ENCODE assay signal across 9 mouse cellular contexts in the genomic region with DNA sequence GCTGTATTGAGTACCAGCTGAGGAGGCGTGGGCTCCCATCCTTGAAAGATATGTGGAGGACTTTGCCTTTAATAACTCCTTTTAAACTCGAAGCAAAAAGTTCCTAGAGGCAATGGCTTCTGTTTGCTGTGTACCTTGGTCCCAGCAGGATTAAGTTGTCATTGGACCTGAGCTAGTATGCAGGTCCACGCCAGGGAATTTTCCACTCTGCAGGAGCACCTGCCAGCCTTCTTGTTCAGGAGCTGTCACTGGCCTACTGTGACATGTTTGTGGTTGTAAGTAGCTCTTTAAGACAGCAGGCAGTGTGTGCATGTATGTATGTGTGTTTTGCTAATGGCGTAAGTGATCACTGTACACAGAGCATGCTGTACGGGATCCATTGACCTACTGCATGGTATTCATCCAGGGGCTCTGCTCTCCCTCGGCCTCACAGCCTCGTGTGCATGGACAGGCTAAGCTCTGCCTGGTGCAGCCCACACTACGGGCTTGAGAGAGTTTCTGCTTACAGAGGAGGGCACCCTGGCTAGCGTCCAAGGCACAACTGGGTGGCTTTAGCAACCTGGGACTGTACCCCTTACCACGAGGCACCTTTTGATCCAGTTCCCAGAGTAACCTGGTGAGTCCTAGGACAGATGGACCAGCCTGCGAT.
DNase-seq lines count a peak whose midpoint lies in the region; ATAC-seq and TF ChIP-seq lines count a peak whose summit lies in the region.
"Had no signal": no experiment of that assay in that cellular context is flagged by ENCODE, and none has a peak within 500 bp of the region (broad histone marks: within the 10 kb centered on the region; RNA-seq: fewer than 3 reads in every experiment).

No protein-coding gene starts in this region.

- TF ChIP-seq CTCF in liver, adult 2 months (IDR thresholded peaks at IDR 0.05; ENCODE audit: low read depth, low read length): no peak

- WGBS in liver, adult 2 months: 45% methylated on average over 11 of the region's 11 CpGs
- WGBS in forebrain, embryonic 13.5 days: 56% methylated on average over 11 of the region's 11 CpGs
- 57% methylated on average over 11 of the region's 11 CpGs for WGBS in midbrain, embryonic 16.5 days

- H3K4me2 ChIP-seq in forebrain, embryonic 13.5 days: no peak overlapping the region
- H3K4me2 ChIP-seq in midbrain, embryonic 16.5 days (ENCODE audit: low read length): no peak overlapping the region

- H3K4me3 ChIP-seq in liver, adult 2 months (ENCODE audit: insufficient read depth, low read depth, low read length): no peak overlapping the region
- H3K4me3 ChIP-seq in forebrain, embryonic 13.5 days: no peak overlapping the region
- H3K4me3 ChIP-seq in midbrain, embryonic 16.5 days (ENCODE audit: low read depth, low read length): no peak overlapping the region

- H3K4me1 ChIP-seq in liver, adult 2 months (ENCODE audit: control insufficient read depth, insufficient read depth, low read length): peaks cover 51% of the 10 kb centered on the region
- peaks cover 64% of the 10 kb centered on the region for H3K4me1 ChIP-seq in forebrain, embryonic 13.5 days
- H3K4me1 ChIP-seq in midbrain, embryonic 16.5 days (ENCODE audit: control insufficient read depth, insufficient read depth, low read length): peaks cover 26% of the 10 kb centered on the region

- DNase-seq in cerebellum, postnatal 4 days (ENCODE audit: low spot score in 2 of 2): no peak
- peak; percentile 69 for DNase-seq in liver, adult 2 months (ENCODE audit: extremely low read depth, low read depth, low spot score)
- no peak for DNase-seq in liver
- DNase-seq in ovary, postnatal 10 days (ENCODE audit: low spot score): no peak
- no peak for DNase-seq in right cerebral cortex, postnatal 4 days

- peaks cover 38% of the 10 kb centered on the region; the same call in 1 of the 2 replicates for H3K79me2 ChIP-seq in liver, adult 2 months (ENCODE audit: control insufficient read depth, insufficient read depth, low read length)

- H3K36me3 ChIP-seq in liver, adult 2 months (ENCODE audit: control insufficient read depth, insufficient read depth, low read length): no peaks in the 10 kb centered on the region
- no peaks in the 10 kb centered on the region for H3K36me3 ChIP-seq in forebrain, embryonic 13.5 days (ENCODE audit: poor library complexity, severe bottlenecking)
- no peaks in the 10 kb centered on the region for H3K36me3 ChIP-seq in midbrain, embryonic 16.5 days (ENCODE audit: control insufficient read depth, insufficient read depth, low read length)

- no peaks in the 10 kb centered on the region for H3K9me3 ChIP-seq in forebrain, embryonic 13.5 days (replicated peaks)
- no peaks in the 10 kb centered on the region for H3K9me3 ChIP-seq in midbrain, embryonic 16.5 days (replicated peaks; ENCODE audit: control insufficient read depth, low read length, poor library complexity, severe bottlenecking)

- ATAC-seq in cerebellum, adult (ENCODE audit: insufficient number of reproducible peaks, low FRiP score, low TSS enrichment): peak; percentile 53; the same call in 1 of the 2 replicates
- ATAC-seq in forebrain, embryonic 13.5 days: 0 out of 2 replicates have a peak, but pooled peaks have one; percentile 39
- ATAC-seq in midbrain, embryonic 16.5 days: no peak
- ATAC-seq: inflammation-experienced regulatory T-cells, adult 6 months had no signal

- no peak overlapping the region for H3K9ac ChIP-seq in liver, adult 2 months (ENCODE audit: low read depth, low read length)
- peak overlapping the region; percentile 1; the same call in 1 of the 2 replicates for H3K9ac ChIP-seq in forebrain, embryonic 13.5 days
- no peak overlapping the region for H3K9ac ChIP-seq in midbrain, embryonic 16.5 days (ENCODE audit: low read depth, low read length)

- no peaks in the 10 kb centered on the region for H3K27me3 ChIP-seq in liver, adult 2 months (ENCODE audit: control insufficient read depth, insufficient read depth, low read length)
- no peaks in the 10 kb centered on the region for H3K27me3 ChIP-seq in forebrain, embryonic 13.5 days
- no peaks in the 10 kb centered on the region for H3K27me3 ChIP-seq in midbrain, embryonic 16.5 days (ENCODE audit: control insufficient read depth, insufficient read depth, low read depth, low read length)

- no peak overlapping the region for H3K27ac ChIP-seq in liver, adult 2 months (replicated peaks; ENCODE audit: insufficient read depth, low read depth, low read length)
- peak overlapping the region; percentile 63; the same call in 1 of the 2 replicates for H3K27ac ChIP-seq in forebrain, embryonic 13.5 days
- peak overlapping the region; percentile 23; the same call in 1 of the 2 replicates for H3K27ac ChIP-seq in midbrain, embryonic 16.5 days (ENCODE audit: low read length)

- TF ChIP-seq POLR2A in liver, adult 2 months (IDR thresholded peaks at IDR 0.05; ENCODE audit: extremely low read depth, insufficient read depth, low read length): no peak
